Mouse (Mus musculus) spleen, postnatal 14 days (tissue): ENCODE data around the gene Cnih3.

Experiments used
- DNase-seq, 2 experiments: peaks; one replicate each; pipeline ENCODE4 v3.0.0; 2021 to 2022; ENCODE audit warnings: low spot score in 2 of 2

Gene Cnih3

GRCm38 (mm10) chr1:181352367-181353199, at the start of gene Cnih3:
Gene Cnih3 (plus strand): TSS chr1:181352628.
- no peak for DNase-seq

GRCm38 (mm10) chr1:181307981-181308380, 44.4 kb upstream of the Cnih3 start:
- no peak for DNase-seq

- no peak for DNase-seq
These were observed 41.7 kb upstream of the Cnih3 start for GRCm38 (mm10) chr1:181310712-181311111.

GRCm38 (mm10) chr1:181312115-181313045, 40.0 kb upstream of the Cnih3 start:
- no peak for DNase-seq

GRCm38 (mm10) chr1:181313046-181313415, 39.4 kb upstream of the Cnih3 start:
- DNase-seq = no peak

GRCm38 (mm10) chr1:181314301-181314700, 38.1 kb upstream of the Cnih3 start:
- no peak for DNase-seq

- no peak for DNase-seq
These were observed 37.1 kb upstream of the Cnih3 start for GRCm38 (mm10) chr1:181315350-181315749.

- DNase-seq = no peak
These were observed 35.9 kb upstream of the Cnih3 start for GRCm38 (mm10) chr1:181316571-181316970.

- DNase-seq = no peak
These were observed 33.0 kb upstream of the Cnih3 start for GRCm38 (mm10) chr1:181319466-181319865.

- DNase-seq = no peak
These were observed 31.3 kb upstream of the Cnih3 start for GRCm38 (mm10) chr1:181321149-181321548.

- no peak for DNase-seq
These were observed 29.3 kb upstream of the Cnih3 start for GRCm38 (mm10) chr1:181323134-181323533.

- no peak for DNase-seq
These were observed 25.3 kb upstream of the Cnih3 start for GRCm38 (mm10) chr1:181327137-181327536.

- DNase-seq = no peak
These were observed 24.6 kb upstream of the Cnih3 start for GRCm38 (mm10) chr1:181327636-181328420.

- no peak for DNase-seq
These were observed 23.3 kb upstream of the Cnih3 start for GRCm38 (mm10) chr1:181329110-181329509.

- DNase-seq = no peak
These were observed 19.8 kb upstream of the Cnih3 start for GRCm38 (mm10) chr1:181332597-181332996.

- DNase-seq = peak; percentile 39 to 60
These were observed 18.0 kb upstream of the Cnih3 start for GRCm38 (mm10) chr1:181334329-181335018.

GRCm38 (mm10) chr1:181335019-181335365, 17.4 kb upstream of the Cnih3 start:
- no peak for DNase-seq

GRCm38 (mm10) chr1:181335388-181335787, 17.0 kb upstream of the Cnih3 start:
- DNase-seq = no peak

- DNase-seq = no peak
These were observed 15.6 kb upstream of the Cnih3 start for GRCm38 (mm10) chr1:181336857-181337256.

- DNase-seq = no peak
These were observed 13.3 kb upstream of the Cnih3 start for GRCm38 (mm10) chr1:181339106-181339505.

- DNase-seq = no peak
These were observed 6.9 kb upstream of the Cnih3 start for GRCm38 (mm10) chr1:181345547-181345946.
